Mouse (Mus musculus): ENCODE measurements around the gene Sox30. TPM values are rescaled to one million over a fixed set of nuclear protein-coding genes. Genes with fewer than 3 reads are reported as not detected.

Gene Sox30
- total RNA-seq, 2 experiments from 2014 or later = 0.14 to 0.24 TPM

- DNase-seq = no peak
Observed at GRCm38 (mm10) chr11:46054311-46054710, 74.2 kb downstream of the Sox30 start.

GRCm38 (mm10) chr11:46054911-46055895, 75.1 kb downstream of the Sox30 start:
- intact Hi-C loops (cut with DNase I) = no loop called here
- DNase-seq = no peak

More at GRCm38 (mm10) chr11:46054311-46054710, 74.2 kb downstream of the Sox30 start:
- intact Hi-C loops (cut with DNase I) = no loop called here

- intact Hi-C loops (cut with DNase I) = loop anchor here (1.0 kb wide), 1 partner anchor 71 kb away; no protein-coding TSS in a partner anchor
- peak; percentile 85 for DNase-seq
Observed at GRCm38 (mm10) chr11:46055896-46056769, 76.0 kb downstream of the Sox30 start, which contains the start of gene Adam19. TSS of gene Adam19 (plus strand) at chr11:46055992.

GRCm38 (mm10) chr11:46056770-46057411, 76.8 kb downstream of the Sox30 start:
- intact Hi-C loops (cut with DNase I) = loop anchor here (1.0 kb wide), 1 partner anchor 70 kb away; no protein-coding TSS in a partner anchor
- peak; percentile 57 to 66 for DNase-seq

GRCm38 (mm10) chr11:46058011-46058410, 77.9 kb downstream of the Sox30 start:
- intact Hi-C loops (cut with DNase I) = no loop called here

GRCm38 (mm10) chr11:46058916-46059315, 78.8 kb downstream of the Sox30 start:
- no peak for DNase-seq
- intact Hi-C loops (cut with DNase I) = no loop called here

More at GRCm38 (mm10) chr11:46058011-46058410, 77.9 kb downstream of the Sox30 start:
- no peak for DNase-seq

- intact Hi-C loops (cut with DNase I) = no loop called here
- DNase-seq = no peak
Observed at GRCm38 (mm10) chr11:46059887-46060650, 80.0 kb downstream of the Sox30 start.

GRCm38 (mm10) chr11:46060651-46061020, 80.5 kb downstream of the Sox30 start:
- intact Hi-C loops (cut with DNase I) = no loop called here
- DNase-seq = no peak

- intact Hi-C loops (cut with DNase I) = no loop called here
- no peak for DNase-seq
Observed at GRCm38 (mm10) chr11:46061776-46062445, 81.8 kb downstream of the Sox30 start.

GRCm38 (mm10) chr11:46062569-46062968, 82.5 kb downstream of the Sox30 start:
- intact Hi-C loops (cut with DNase I) = no loop called here
- DNase-seq = no peak

GRCm38 (mm10) chr11:46062993-46063731, 83.1 kb downstream of the Sox30 start:
- peak; percentile 59 to 69 for DNase-seq
- intact Hi-C loops (cut with DNase I) = no loop called here

- intact Hi-C loops (cut with DNase I) = no loop called here
Observed at GRCm38 (mm10) chr11:46064767-46065166, 84.7 kb downstream of the Sox30 start.

GRCm38 (mm10) chr11:46065201-46066011, 85.3 kb downstream of the Sox30 start:
- intact Hi-C loops (cut with DNase I) = no loop called here
- peak; percentile 72 to 78 for DNase-seq

More at GRCm38 (mm10) chr11:46064767-46065166, 84.7 kb downstream of the Sox30 start:
- peak; percentile 53 to 70 for DNase-seq

Measured in heart, postnatal 14 days (tissue).